Mouse (Mus musculus): Measurements from ENCODE around the gene Lmntd2. TPM values are rescaled to one million over a fixed set of nuclear protein-coding genes. Genes with fewer than 3 reads are reported as not detected.
A peak's percentile ranks its signal among the peaks of the same experiment; 100 is the strongest.
"Not testable (repeated sequence)": the region's sequence is repeated elsewhere in the genome, so short reads cannot be mapped to it uniquely, and the experiment has no call there.

The Lmntd2 gene
- polyA plus RNA-seq (2014; fragmentation: Nextera tagmentation; extraction: Ambion mirVana), result 2.5 and 2.6 TPM in 2 replicates

GRCm38 (mm10) chr7:141213605-141214235, at the start of gene Lmntd2:
Gene Lmntd2, minus strand, starts transcription at chr7:141214080.
- Histone ChIP-seq H3K9me3 (replicated peaks; ENCODE audit: control insufficient read depth, low read length) (no peaks in the 10 kb centered on the region), H3K27ac (replicated peaks; ENCODE audit: low read depth, low read length) (peak within 1 kb of the TSS; percentile 84), H3K36me3 (replicated peaks; ENCODE audit: control insufficient read depth, insufficient read depth, low read depth, low read length) (no peaks in the 10 kb centered on the region), H3K4me2 (ENCODE audit: low read depth, low read length) (peak within 1 kb of the TSS; percentile 83), H3K4me3 (ENCODE audit: low read depth, low read length) (peak within 1 kb of the TSS; percentile 68), H3K4me1 (ENCODE audit: control insufficient read depth, insufficient read depth, low read length) (peaks cover 4% of the 10 kb centered on the region; the same call in 1 of the 2 replicates), H3K27me3 (ENCODE audit: control insufficient read depth, insufficient read depth, low read length) (no peaks in the 10 kb centered on the region), H3K9ac (replicated peaks; ENCODE audit: low read length) (peak within 1 kb of the TSS; percentile 62)
- DNase-seq (ENCODE audit: low spot score) (no peak), ATAC-seq (replicated peaks; ENCODE audit: insufficient number of reproducible peaks, low FRiP score, low TSS enrichment, low read depth) (no peak)
- 90% methylated on average over 11 of the region's 11 CpGs for WGBS

GRCm38 (mm10) chr7:141263640-141264039, 49.8 kb upstream of the Lmntd2 start:
- peaks cover 38% of the 10 kb centered on the region for H3K36me3 ChIP-seq (replicated peaks; ENCODE audit: control insufficient read depth, insufficient read depth, low read depth, low read length)
- no peaks in the 10 kb centered on the region for H3K27me3 ChIP-seq (ENCODE audit: control insufficient read depth, insufficient read depth, low read length)
- H3K9me3 ChIP-seq (replicated peaks; ENCODE audit: control insufficient read depth, low read length), result no peaks in the 10 kb centered on the region
- DNase-seq (ENCODE audit: low spot score) (no peak), ATAC-seq (replicated peaks; ENCODE audit: insufficient number of reproducible peaks, low FRiP score, low TSS enrichment, low read depth) (no peak)
- no peak overlapping the region for H3K9ac ChIP-seq (replicated peaks; ENCODE audit: low read length)
- no peak overlapping the region for H3K4me2 ChIP-seq (ENCODE audit: low read depth, low read length)
- H3K4me3 ChIP-seq (ENCODE audit: low read depth, low read length), result no peak overlapping the region
- H3K4me1 ChIP-seq (ENCODE audit: control insufficient read depth, insufficient read depth, low read length), result no peaks in the 10 kb centered on the region
- WGBS, result 85% methylated on average over 13 of the region's 13 CpGs
- no peak overlapping the region for H3K27ac ChIP-seq (replicated peaks; ENCODE audit: low read depth, low read length)

- Histone ChIP-seq H3K9ac (replicated peaks; ENCODE audit: low read length) (no peak overlapping the region), H3K27ac (replicated peaks; ENCODE audit: low read depth, low read length) (no peak overlapping the region), H3K4me1 (ENCODE audit: control insufficient read depth, insufficient read depth, low read length) (no peaks in the 10 kb centered on the region), H3K27me3 (ENCODE audit: control insufficient read depth, insufficient read depth, low read length) (no peaks in the 10 kb centered on the region), H3K36me3 (replicated peaks; ENCODE audit: control insufficient read depth, insufficient read depth, low read depth, low read length) (peaks cover 52% of the 10 kb centered on the region), H3K4me3 (ENCODE audit: low read depth, low read length) (no peak overlapping the region), H3K9me3 (replicated peaks; ENCODE audit: control insufficient read depth, low read length) (no peaks in the 10 kb centered on the region), H3K4me2 (ENCODE audit: low read depth, low read length) (no peak overlapping the region)
- no peak for DNase-seq (ENCODE audit: low spot score)
- 93% methylated on average over 3 of the region's 3 CpGs for WGBS
- ATAC-seq (replicated peaks; ENCODE audit: insufficient number of reproducible peaks, low FRiP score, low TSS enrichment, low read depth), result no peak
Observed at GRCm38 (mm10) chr7:141261480-141261879, 47.6 kb upstream of the Lmntd2 start.

- Histone ChIP-seq H3K4me1 (ENCODE audit: control insufficient read depth, insufficient read depth, low read length) (no peaks in the 10 kb centered on the region), H3K4me2 (ENCODE audit: low read depth, low read length) (no peak overlapping the region), H3K9ac (replicated peaks; ENCODE audit: low read length) (no peak overlapping the region), H3K27ac (replicated peaks; ENCODE audit: low read depth, low read length) (no peak overlapping the region), H3K4me3 (ENCODE audit: low read depth, low read length) (no peak overlapping the region), H3K9me3 (replicated peaks; ENCODE audit: control insufficient read depth, low read length) (no peaks in the 10 kb centered on the region), H3K36me3 (replicated peaks; ENCODE audit: control insufficient read depth, insufficient read depth, low read depth, low read length) (peaks cover 36% of the 10 kb centered on the region), H3K27me3 (ENCODE audit: control insufficient read depth, insufficient read depth, low read length) (no peaks in the 10 kb centered on the region)
- no peak for ATAC-seq (replicated peaks; ENCODE audit: insufficient number of reproducible peaks, low FRiP score, low TSS enrichment, low read depth)
- no peak for DNase-seq (ENCODE audit: low spot score)
- 93% methylated on average over 10 of the region's 10 CpGs for WGBS
Observed at GRCm38 (mm10) chr7:141256159-141256558, 42.3 kb upstream of the Lmntd2 start.

- 94% methylated on average over 4 of the region's 4 CpGs for WGBS
- not testable (repeated sequence) for H3K9ac ChIP-seq (replicated peaks; ENCODE audit: low read length); H3K4me1 ChIP-seq (ENCODE audit: control insufficient read depth, insufficient read depth, low read length); H3K9me3 ChIP-seq (replicated peaks; ENCODE audit: control insufficient read depth, low read length); ATAC-seq (replicated peaks; ENCODE audit: insufficient number of reproducible peaks, low FRiP score, low TSS enrichment, low read depth); H3K27ac ChIP-seq (replicated peaks; ENCODE audit: low read depth, low read length); H3K27me3 ChIP-seq (ENCODE audit: control insufficient read depth, insufficient read depth, low read length); H3K4me3 ChIP-seq (ENCODE audit: low read depth, low read length); DNase-seq (ENCODE audit: low spot score); H3K4me2 ChIP-seq (ENCODE audit: low read depth, low read length)
- peaks cover 16% of the 10 kb centered on the region for H3K36me3 ChIP-seq (replicated peaks; ENCODE audit: control insufficient read depth, insufficient read depth, low read depth, low read length)
Observed at GRCm38 (mm10) chr7:141250486-141250885, 36.6 kb upstream of the Lmntd2 start.

- Histone ChIP-seq H3K36me3 (replicated peaks; ENCODE audit: control insufficient read depth, insufficient read depth, low read depth, low read length) (peaks cover 11% of the 10 kb centered on the region), H3K27ac (replicated peaks; ENCODE audit: low read depth, low read length) (no peak overlapping the region), H3K4me3 (ENCODE audit: low read depth, low read length) (no peak overlapping the region), H3K9ac (replicated peaks; ENCODE audit: low read length) (no peak overlapping the region), H3K27me3 (ENCODE audit: control insufficient read depth, insufficient read depth, low read length) (no peaks in the 10 kb centered on the region), H3K4me2 (ENCODE audit: low read depth, low read length) (no peak overlapping the region), H3K4me1 (ENCODE audit: control insufficient read depth, insufficient read depth, low read length) (no peaks in the 10 kb centered on the region), H3K9me3 (replicated peaks; ENCODE audit: control insufficient read depth, low read length) (no peaks in the 10 kb centered on the region)
- DNase-seq (ENCODE audit: low spot score), result no peak
- no peak for ATAC-seq (replicated peaks; ENCODE audit: insufficient number of reproducible peaks, low FRiP score, low TSS enrichment, low read depth)
- 94% methylated on average over 8 of the region's 10 CpGs for WGBS
Observed at GRCm38 (mm10) chr7:141231551-141231950, 17.7 kb upstream of the Lmntd2 start.

- Histone ChIP-seq H3K27me3 (ENCODE audit: control insufficient read depth, insufficient read depth, low read length) (no peaks in the 10 kb centered on the region), H3K36me3 (replicated peaks; ENCODE audit: control insufficient read depth, insufficient read depth, low read depth, low read length) (peaks cover 11% of the 10 kb centered on the region), H3K4me2 (ENCODE audit: low read depth, low read length) (no peak overlapping the region), H3K9ac (replicated peaks; ENCODE audit: low read length) (no peak overlapping the region), H3K9me3 (replicated peaks; ENCODE audit: control insufficient read depth, low read length) (no peaks in the 10 kb centered on the region), H3K4me1 (ENCODE audit: control insufficient read depth, insufficient read depth, low read length) (no peaks in the 10 kb centered on the region), H3K27ac (replicated peaks; ENCODE audit: low read depth, low read length) (no peak overlapping the region), H3K4me3 (ENCODE audit: low read depth, low read length) (no peak overlapping the region)
- WGBS, result 86% methylated on average over 3 of the region's 3 CpGs
- no peak for DNase-seq (ENCODE audit: low spot score)
- ATAC-seq (replicated peaks; ENCODE audit: insufficient number of reproducible peaks, low FRiP score, low TSS enrichment, low read depth), result no peak
Observed at GRCm38 (mm10) chr7:141231111-141231510, 17.2 kb upstream of the Lmntd2 start.

GRCm38 (mm10) chr7:141230570-141230969, 16.7 kb upstream of the Lmntd2 start:
- H3K4me1 ChIP-seq (ENCODE audit: control insufficient read depth, insufficient read depth, low read length), result no peaks in the 10 kb centered on the region
- H3K27me3 ChIP-seq (ENCODE audit: control insufficient read depth, insufficient read depth, low read length), result no peaks in the 10 kb centered on the region
- H3K4me3 ChIP-seq (ENCODE audit: low read depth, low read length), result no peak overlapping the region
- no peak overlapping the region for H3K27ac ChIP-seq (replicated peaks; ENCODE audit: low read depth, low read length)
- H3K9ac ChIP-seq (replicated peaks; ENCODE audit: low read length), result no peak overlapping the region
- no peak overlapping the region for H3K4me2 ChIP-seq (ENCODE audit: low read depth, low read length)
- ATAC-seq (replicated peaks; ENCODE audit: insufficient number of reproducible peaks, low FRiP score, low TSS enrichment, low read depth), result no peak
- no peak for DNase-seq (ENCODE audit: low spot score)
- peaks cover 11% of the 10 kb centered on the region for H3K36me3 ChIP-seq (replicated peaks; ENCODE audit: control insufficient read depth, insufficient read depth, low read depth, low read length)
- 94% methylated on average over 4 of the region's 4 CpGs for WGBS
- no peaks in the 10 kb centered on the region for H3K9me3 ChIP-seq (replicated peaks; ENCODE audit: control insufficient read depth, low read length)

Data from embryonic facial prominence, embryonic 11.5 days (tissue).